Mouse (Mus musculus): ENCODE results near the gene Mtch2. TPM values are rescaled to one million over a fixed set of nuclear protein-coding genes. Genes with fewer than 3 reads are reported as not detected.
A peak's percentile ranks its signal among the peaks of the same experiment; 100 is the strongest.
"Not testable (repeated sequence)": the region's sequence is repeated elsewhere in the genome, so short reads cannot be mapped to it uniquely, and the experiment has no call there.

Mtch2 gene
- polyA plus RNA-seq (2015; fragmentation: Nextera tagmentation; extraction: Ambion mirVana), result 246 and 259 TPM in 2 replicates

DNA sequence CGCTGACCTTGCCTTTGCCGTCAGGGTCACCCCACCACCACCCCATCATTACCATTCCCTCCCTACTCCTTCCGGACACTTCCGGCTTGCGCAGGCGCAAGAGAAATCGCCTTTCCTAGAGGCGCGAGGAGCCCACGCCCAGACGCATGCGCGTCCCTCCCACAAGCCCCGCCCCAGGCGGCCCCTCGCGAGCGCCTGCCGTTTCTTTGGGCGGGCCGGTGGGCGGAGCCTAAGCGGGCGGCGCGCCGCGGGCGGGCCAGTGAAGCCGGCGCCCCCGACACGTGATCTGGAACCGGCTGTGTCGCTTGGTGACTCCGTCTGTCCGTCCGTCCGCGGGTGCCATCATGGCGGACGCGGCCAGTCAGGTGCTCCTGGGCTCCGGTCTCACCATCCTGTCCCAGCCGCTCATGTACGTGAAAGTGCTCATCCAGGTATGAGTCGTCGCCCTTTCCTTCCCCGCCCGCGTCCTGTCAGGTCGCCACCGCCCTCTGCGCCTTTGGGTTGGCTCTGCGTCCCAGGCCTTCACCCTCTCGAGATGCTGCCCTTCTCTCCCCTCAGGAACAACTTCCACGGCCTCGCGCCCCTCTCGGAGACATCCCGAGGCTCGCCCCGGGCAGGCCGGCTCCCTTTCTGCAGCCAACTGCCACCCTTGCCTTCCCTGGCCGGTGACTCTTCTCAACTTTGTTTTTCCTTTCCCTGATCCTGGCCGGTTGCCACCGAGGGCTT lies at the start of gene Mtch2:
Gene Mtch2, plus strand, starts transcription at position 201 of the 726 bp plus-strand sequence.
- H3K9me3 ChIP-seq, result no peaks in the 10 kb centered on the region
- peak within 1 kb of the TSS; percentile 93 for H3K9ac ChIP-seq (replicated peaks)
- H3K4me2 ChIP-seq (replicated peaks), result peak within 1 kb of the TSS; percentile 68
- H3K4me3 ChIP-seq (replicated peaks), result peak within 1 kb of the TSS; percentile 91
- peaks cover 26% of the 10 kb centered on the region for H3K36me3 ChIP-seq
- peaks cover 21% of the 10 kb centered on the region for H3K4me1 ChIP-seq (replicated peaks)
- peak; percentile 97 for ATAC-seq
- peak within 1 kb of the TSS; percentile 93 for H3K27ac ChIP-seq
- WGBS, result under 1% methylated on average over 60 of the region's 67 CpGs
- H3K27me3 ChIP-seq, result no peaks in the 10 kb centered on the region

DNA sequence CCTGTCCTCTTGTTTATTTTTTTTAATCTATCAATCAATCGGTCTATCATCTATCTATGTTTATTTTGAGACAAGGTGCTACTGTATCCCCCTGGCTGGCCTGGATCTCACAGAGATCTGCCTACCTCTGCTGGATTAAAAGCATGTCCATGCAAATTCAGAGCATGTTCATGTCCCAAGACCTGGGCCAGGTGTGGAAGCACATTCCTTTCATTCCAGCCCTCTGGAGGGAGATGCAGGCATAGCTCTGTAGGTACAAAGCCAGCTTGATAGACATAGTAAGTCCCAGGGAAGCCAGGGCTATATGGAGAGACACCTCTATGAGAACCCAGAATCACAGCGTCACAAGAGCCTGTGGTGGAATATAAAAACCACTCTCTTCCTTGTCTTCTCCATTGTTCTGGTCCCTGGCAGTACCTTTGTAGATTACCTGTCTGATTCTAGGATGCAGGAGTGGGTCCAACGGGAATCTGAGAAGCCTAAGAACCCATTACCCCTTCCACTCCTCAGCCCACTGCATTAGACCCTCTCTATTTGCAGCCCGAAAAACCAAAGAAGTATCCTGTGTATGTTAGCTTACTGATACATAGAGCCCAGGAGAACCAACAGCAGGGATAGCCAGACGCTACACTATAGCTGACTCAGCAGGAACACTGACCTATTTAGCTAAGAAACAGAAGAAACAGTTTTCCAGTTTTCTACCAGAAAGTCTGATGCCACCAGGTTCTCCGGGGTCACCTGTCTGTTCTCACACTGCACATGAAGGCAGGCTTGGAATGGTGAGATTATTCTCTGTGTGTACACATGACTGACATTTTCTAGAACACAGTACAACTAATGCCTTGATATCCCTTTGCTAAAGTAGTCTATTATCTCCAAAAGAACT lies 38.5 kb upstream of the Mtch2 start:
- no peak for ATAC-seq
- no peaks in the 10 kb centered on the region for H3K27me3 ChIP-seq
- H3K27ac ChIP-seq, result no peak overlapping the region
- no peak overlapping the region for H3K4me2 ChIP-seq (replicated peaks)
- no peaks in the 10 kb centered on the region for H3K36me3 ChIP-seq
- no peak overlapping the region for H3K9ac ChIP-seq (replicated peaks)
- no peak overlapping the region for H3K4me3 ChIP-seq (replicated peaks)
- WGBS, result 86% methylated on average over 6 of the region's 6 CpGs
- H3K4me1 ChIP-seq (replicated peaks), result no peaks in the 10 kb centered on the region
- H3K9me3 ChIP-seq, result no peaks in the 10 kb centered on the region

DNA sequence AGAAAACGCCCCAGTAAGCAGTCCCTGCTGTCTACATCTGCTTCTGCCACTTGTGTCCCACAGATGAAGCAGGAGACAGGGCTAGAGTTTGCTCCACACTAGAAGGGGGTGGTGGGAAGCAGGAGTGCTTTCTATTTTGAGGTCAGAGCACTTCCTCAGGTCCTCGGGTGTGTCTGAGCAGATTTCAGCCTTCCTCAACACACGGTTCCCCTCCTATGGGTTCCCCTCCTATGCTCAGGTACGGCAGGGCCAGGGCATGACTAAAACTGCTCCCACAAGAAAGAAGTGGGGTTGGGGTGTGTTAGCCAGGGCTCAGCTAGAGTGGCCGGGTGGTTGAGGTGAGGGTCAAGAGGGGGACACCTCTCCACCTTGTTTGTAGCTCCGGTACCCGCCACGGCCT lies 36.2 kb upstream of the Mtch2 start:
- H3K4me2 ChIP-seq (replicated peaks), result no peak overlapping the region
- H3K9ac ChIP-seq (replicated peaks), result no peak overlapping the region
- H3K36me3 ChIP-seq, result no peaks in the 10 kb centered on the region
- no peaks in the 10 kb centered on the region for H3K4me1 ChIP-seq (replicated peaks)
- no peak for ATAC-seq
- 86% methylated on average over 8 of the region's 8 CpGs for WGBS
- no peak overlapping the region for H3K4me3 ChIP-seq (replicated peaks)
- no peak overlapping the region for H3K27ac ChIP-seq
- no peaks in the 10 kb centered on the region for H3K27me3 ChIP-seq
- H3K9me3 ChIP-seq, result no peaks in the 10 kb centered on the region

DNA sequence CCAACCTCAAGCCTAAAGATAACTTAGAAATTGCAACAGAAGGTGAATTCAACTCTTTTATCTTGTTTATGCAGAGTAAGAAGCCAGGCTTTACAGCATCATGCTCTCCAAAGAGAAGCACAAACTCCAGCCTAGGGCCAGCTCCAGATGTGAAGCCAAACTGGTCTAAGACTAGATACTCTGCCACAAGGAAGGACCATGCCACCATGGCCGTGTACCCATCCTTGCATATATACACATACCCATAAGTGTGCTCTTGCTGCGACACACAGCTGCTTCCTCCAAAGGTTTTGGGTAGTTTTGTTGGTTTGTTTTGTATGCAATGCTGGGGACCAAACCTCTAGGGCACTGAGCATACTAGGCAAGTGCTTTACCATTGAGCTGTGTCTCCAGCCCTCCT lies 31.7 kb upstream of the Mtch2 start:
- no peaks in the 10 kb centered on the region for H3K4me1 ChIP-seq (replicated peaks)
- 91% methylated on average over 2 of the region's 2 CpGs for WGBS
- H3K36me3 ChIP-seq, result no peaks in the 10 kb centered on the region
- H3K27me3 ChIP-seq, result no peaks in the 10 kb centered on the region
- H3K27ac ChIP-seq, result no peak overlapping the region
- no peak overlapping the region for H3K4me2 ChIP-seq (replicated peaks)
- ATAC-seq, result no peak
- no peaks in the 10 kb centered on the region for H3K9me3 ChIP-seq
- no peak overlapping the region for H3K9ac ChIP-seq (replicated peaks)
- no peak overlapping the region for H3K4me3 ChIP-seq (replicated peaks)

- Histone ChIP-seq H3K27ac (no peak overlapping the region), H3K27me3 (no peaks in the 10 kb centered on the region), H3K36me3 (no peaks in the 10 kb centered on the region), H3K9ac (replicated peaks) (no peak overlapping the region), H3K4me1 (replicated peaks) (no peaks in the 10 kb centered on the region), H3K9me3 (no peaks in the 10 kb centered on the region), H3K4me2 (replicated peaks) (no peak overlapping the region), H3K4me3 (replicated peaks) (no peak overlapping the region)
- no peak for ATAC-seq
- WGBS, result 81% methylated on average over 4 of the region's 4 CpGs
Observed at GRCm38 (mm10) chr2:90816144-90816543, 30.8 kb upstream of the Mtch2 start.

DNA sequence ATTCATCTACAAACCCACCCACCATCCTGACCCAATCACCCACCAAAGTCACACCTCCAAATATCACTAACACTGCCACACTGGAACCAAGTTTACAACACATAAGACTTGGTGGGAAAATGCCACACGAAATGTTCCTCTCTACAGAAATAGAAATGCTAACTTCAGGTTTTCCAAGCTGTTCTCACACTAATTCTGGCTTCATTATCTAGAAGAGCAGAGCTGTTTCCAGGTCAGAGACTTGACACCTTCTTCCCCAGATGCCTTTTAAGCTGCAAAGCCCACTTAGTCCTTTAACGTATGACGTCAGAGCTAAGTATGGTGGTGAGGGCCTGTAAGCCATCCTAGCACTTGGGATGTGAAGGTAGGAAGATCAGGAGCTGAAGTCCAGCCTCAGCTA lies 28.2 kb upstream of the Mtch2 start:
- Histone ChIP-seq H3K27ac (no peak overlapping the region), H3K4me3 (replicated peaks) (no peak overlapping the region), H3K9me3 (no peaks in the 10 kb centered on the region), H3K9ac (replicated peaks) (no peak overlapping the region), H3K27me3 (no peaks in the 10 kb centered on the region), H3K36me3 (no peaks in the 10 kb centered on the region), H3K4me1 (replicated peaks) (no peaks in the 10 kb centered on the region), H3K4me2 (replicated peaks) (no peak overlapping the region)
- ATAC-seq, result no peak
- 88% methylated on average over 3 of the region's 3 CpGs for WGBS

DNA sequence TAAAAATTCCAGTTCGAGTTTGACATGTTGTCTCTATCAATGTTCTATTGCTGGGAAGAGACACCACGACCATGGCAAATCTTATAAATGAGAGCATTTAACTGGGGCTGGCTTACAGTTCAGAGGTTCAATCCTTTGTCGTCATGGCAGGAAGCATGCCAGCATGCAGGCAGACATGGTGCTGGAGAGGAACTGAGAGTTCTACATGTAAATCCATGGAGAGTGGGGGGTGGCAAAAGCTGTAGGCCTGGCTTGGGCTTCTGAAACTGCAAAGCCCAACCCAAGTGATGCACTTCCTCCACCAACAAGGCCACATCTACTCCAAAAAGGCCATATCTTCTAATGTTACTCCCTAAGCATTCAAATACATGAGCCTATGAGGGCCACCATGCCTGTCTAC lies 26.1 kb upstream of the Mtch2 start:
- Histone ChIP-seq H3K27ac (no peak overlapping the region), H3K9me3 (no peaks in the 10 kb centered on the region), H3K4me1 (replicated peaks) (no peaks in the 10 kb centered on the region), H3K36me3 (no peaks in the 10 kb centered on the region), H3K4me3 (replicated peaks) (no peak overlapping the region), H3K9ac (replicated peaks) (no peak overlapping the region), H3K4me2 (replicated peaks) (no peak overlapping the region), H3K27me3 (no peaks in the 10 kb centered on the region)
- ATAC-seq, result no peak
- WGBS, result 87% methylated on average over 3 of the region's 3 CpGs

DNA sequence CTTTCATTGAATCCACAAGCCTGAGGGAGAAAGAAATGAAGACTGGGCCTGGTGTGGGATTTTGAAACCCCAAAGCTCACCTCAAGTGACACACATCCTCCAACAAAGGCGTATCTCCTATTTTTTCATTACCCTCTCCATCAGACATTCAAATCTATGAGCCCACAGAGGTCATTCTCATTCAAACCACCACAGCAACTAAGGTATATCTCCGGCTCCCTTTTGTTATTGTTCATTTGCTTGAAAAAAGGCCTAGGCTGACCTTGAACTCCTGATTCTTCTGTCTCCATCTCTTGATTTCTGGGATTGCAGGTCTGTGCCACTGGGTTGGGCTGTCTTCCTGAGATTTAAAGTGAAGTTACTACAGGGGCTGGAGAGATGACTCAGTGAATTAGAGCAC lies 24.0 kb upstream of the Mtch2 start:
- no peak for ATAC-seq
- Histone ChIP-seq H3K27ac (no peak overlapping the region), H3K4me1 (replicated peaks) (no peaks in the 10 kb centered on the region), H3K9ac (replicated peaks) (no peak overlapping the region), H3K36me3 (no peaks in the 10 kb centered on the region), H3K4me3 (replicated peaks) (no peak overlapping the region), H3K9me3 (no peaks in the 10 kb centered on the region), H3K27me3 (no peaks in the 10 kb centered on the region), H3K4me2 (replicated peaks) (no peak overlapping the region)
- 92% methylated on average over 2 of the region's 2 CpGs for WGBS

DNA sequence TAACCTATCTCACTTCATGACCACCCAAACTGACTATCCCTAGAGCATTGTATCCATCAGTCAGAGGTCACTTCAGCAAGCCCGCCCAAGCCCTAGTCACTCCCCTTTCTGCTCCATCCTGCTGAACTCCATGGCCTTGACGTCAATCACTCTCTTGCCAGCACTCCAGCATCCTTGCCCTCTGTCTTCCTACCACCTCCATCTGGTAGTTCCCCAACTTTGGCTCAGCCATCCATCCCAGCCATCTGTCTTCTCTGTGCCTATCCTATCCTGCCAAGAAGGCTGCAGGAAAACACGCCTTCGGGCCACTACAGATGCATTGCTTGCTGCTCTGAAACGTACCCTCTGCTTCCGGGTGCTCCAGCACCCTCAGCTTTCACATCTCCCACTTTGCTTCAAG lies 23.2 kb upstream of the Mtch2 start:
- H3K9me3 ChIP-seq, result no peaks in the 10 kb centered on the region
- 92% methylated on average over 6 of the region's 6 CpGs for WGBS
- H3K27ac ChIP-seq, result no peak overlapping the region
- H3K9ac ChIP-seq (replicated peaks), result no peak overlapping the region
- H3K4me3 ChIP-seq (replicated peaks), result no peak overlapping the region
- ATAC-seq, result no peak
- no peak overlapping the region for H3K4me2 ChIP-seq (replicated peaks)
- no peaks in the 10 kb centered on the region for H3K36me3 ChIP-seq
- no peaks in the 10 kb centered on the region for H3K27me3 ChIP-seq
- H3K4me1 ChIP-seq (replicated peaks), result no peaks in the 10 kb centered on the region

GRCm38 (mm10) chr2:90824528-90824927 lies 22.4 kb upstream of the Mtch2 start:
- WGBS, result 90% methylated on average over 10 of the region's 10 CpGs

GRCm38 (mm10) chr2:90825515-90826172 lies 21.3 kb upstream of the Mtch2 start:
- H3K9ac ChIP-seq (replicated peaks), result no peak overlapping the region
- H3K4me1 ChIP-seq (replicated peaks), result no peaks in the 10 kb centered on the region
- no peak overlapping the region for H3K4me2 ChIP-seq (replicated peaks)
- H3K9me3 ChIP-seq, result no peaks in the 10 kb centered on the region
- H3K36me3 ChIP-seq, result no peaks in the 10 kb centered on the region
- no peak for ATAC-seq
- 84% methylated on average over 11 of the region's 11 CpGs for WGBS
- no peak overlapping the region for H3K4me3 ChIP-seq (replicated peaks)
- no peak overlapping the region for H3K27ac ChIP-seq
- H3K27me3 ChIP-seq, result no peaks in the 10 kb centered on the region

More at GRCm38 (mm10) chr2:90824528-90824927, 22.4 kb upstream of the Mtch2 start:
- not testable (repeated sequence) for H3K27ac ChIP-seq; H3K9ac ChIP-seq (replicated peaks); H3K9me3 ChIP-seq; H3K4me2 ChIP-seq (replicated peaks); H3K27me3 ChIP-seq; ATAC-seq; H3K4me1 ChIP-seq (replicated peaks); H3K4me3 ChIP-seq (replicated peaks); H3K36me3 ChIP-seq

- no peaks in the 10 kb centered on the region for H3K4me1 ChIP-seq (replicated peaks)
- H3K9ac ChIP-seq (replicated peaks), result no peak overlapping the region
- H3K36me3 ChIP-seq, result no peaks in the 10 kb centered on the region
- no peaks in the 10 kb centered on the region for H3K27me3 ChIP-seq
- WGBS, result 82% methylated on average over 7 of the region's 7 CpGs
- no peak overlapping the region for H3K4me3 ChIP-seq (replicated peaks)
- H3K9me3 ChIP-seq, result no peaks in the 10 kb centered on the region
- H3K4me2 ChIP-seq (replicated peaks), result no peak overlapping the region
- H3K27ac ChIP-seq, result no peak overlapping the region
- ATAC-seq, result no peak
Observed at GRCm38 (mm10) chr2:90828739-90829138, 18.2 kb upstream of the Mtch2 start.
